Mouse (Mus musculus): ENCODE results near the gene 1700074P13Rik.

- TF ChIP-seq CTCF (conservative IDR thresholded peaks at IDR 0.05; ENCODE audit: low read length) (no peak), POU5F1 (IDR thresholded peaks at IDR 0.05; ENCODE audit: borderline replicate concordance, low read length) (no peak)
Measured at GRCm38 (mm10) chr6:40887394-40887793, 53.0 kb downstream of the 1700074P13Rik start, which contains the start of gene Moxd2.
